In the genomic region with DNA sequence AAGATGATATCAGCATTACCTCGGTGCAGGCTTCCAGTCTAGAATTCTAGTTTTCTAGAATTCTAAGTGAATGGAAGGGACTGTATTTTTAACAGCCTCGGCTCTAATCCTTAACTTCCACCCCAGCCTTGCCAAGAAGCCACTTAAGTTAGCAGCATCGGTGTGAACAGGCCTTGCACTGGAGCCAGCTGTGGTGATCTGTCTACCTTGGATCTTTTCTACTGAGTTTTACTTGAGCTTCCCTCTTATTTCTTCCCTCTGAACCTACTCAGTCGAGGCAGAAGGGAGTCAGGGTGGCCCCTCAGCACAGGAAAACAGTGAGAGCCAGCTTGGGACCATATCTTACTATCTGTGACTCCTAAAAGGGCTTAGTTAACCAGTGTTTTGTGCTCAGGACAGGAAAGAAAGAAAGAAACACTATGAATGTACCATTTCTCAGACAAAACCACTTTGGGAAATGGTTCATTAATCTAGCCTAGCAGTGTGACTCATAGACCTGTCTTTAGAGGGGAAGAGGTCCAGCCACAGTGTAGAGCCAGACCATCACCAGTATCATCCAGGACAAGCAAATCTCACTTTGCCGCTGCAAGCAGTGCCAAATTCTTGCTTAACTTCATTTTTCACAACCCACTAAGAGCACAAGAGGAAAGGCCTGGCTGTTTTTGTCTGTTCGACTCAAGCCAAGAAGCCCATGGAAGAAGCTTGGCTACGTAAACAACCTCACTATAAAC, we compare ENCODE assay signal across 11 mouse cellular contexts.
DNase-seq lines count a peak whose midpoint lies in the region; ATAC-seq and TF ChIP-seq lines count a peak whose summit lies in the region.
"Had no signal": no experiment of that assay in that cellular context is flagged by ENCODE, and none has a peak within 500 bp of the region (broad histone marks: within the 10 kb centered on the region; RNA-seq: fewer than 3 reads in every experiment).

No protein-coding gene starts in this region.

- no peaks in the 10 kb centered on the region for H3K27me3 ChIP-seq in liver, adult 2 months (ENCODE audit: control insufficient read depth, insufficient read depth, low read length)
- H3K27me3 ChIP-seq in liver, embryonic 11.5 days (replicated peaks; ENCODE audit: control insufficient read depth, insufficient read depth, low read length): no peaks in the 10 kb centered on the region
- H3K27me3 ChIP-seq in stomach, embryonic 16.5 days (ENCODE audit: control insufficient read depth, insufficient read depth, low read length): no peaks in the 10 kb centered on the region
- H3K27me3 ChIP-seq: hindbrain, embryonic 13.5 days; neural tube, embryonic 12.5 days had no signal

- no peak overlapping the region for H3K27ac ChIP-seq in liver, adult 2 months (replicated peaks; ENCODE audit: insufficient read depth, low read depth, low read length)
- no peak overlapping the region for H3K27ac ChIP-seq in liver, embryonic 11.5 days (ENCODE audit: low read depth, low read length)
- H3K27ac ChIP-seq in stomach, embryonic 16.5 days (ENCODE audit: low read length): peak overlapping the region; percentile 83; the same call in 1 of the 2 replicates
- H3K27ac ChIP-seq: hindbrain, embryonic 13.5 days; neural tube, embryonic 12.5 days had no signal

- 65% methylated on average over 7 of the region's 7 CpGs for WGBS in liver, adult 2 months
- WGBS in liver, embryonic 11.5 days: 66% methylated on average over 7 of the region's 7 CpGs
- 49% methylated on average over 7 of the region's 7 CpGs for WGBS in stomach, embryonic 16.5 days

- H3K4me3 ChIP-seq in liver, adult 2 months (ENCODE audit: insufficient read depth, low read depth, low read length): no peak overlapping the region
- H3K4me3 ChIP-seq in liver, embryonic 11.5 days (ENCODE audit: low read depth, low read length): no peak overlapping the region
- H3K4me3 ChIP-seq in stomach, embryonic 16.5 days (replicated peaks; ENCODE audit: low read length): no peak overlapping the region
- H3K4me3 ChIP-seq: hindbrain, embryonic 13.5 days; neural tube, embryonic 12.5 days had no signal

- intact Hi-C loops in heart, postnatal 25 days (cut with DNase I): no loop called here

- peaks cover 7% of the 10 kb centered on the region; the same call in 1 of the 2 replicates for H3K79me2 ChIP-seq in liver, adult 2 months (ENCODE audit: control insufficient read depth, insufficient read depth, low read length)

- no peak for TF ChIP-seq CTCF in liver, adult 2 months (IDR thresholded peaks at IDR 0.05; ENCODE audit: low read depth, low read length)

- H3K4me1 ChIP-seq in liver, adult 2 months (ENCODE audit: control insufficient read depth, insufficient read depth, low read length): no peaks in the 10 kb centered on the region; the same call in none of the 2 replicates
- no peaks in the 10 kb centered on the region for H3K4me1 ChIP-seq in liver, embryonic 11.5 days (replicated peaks; ENCODE audit: control insufficient read depth, insufficient read depth, low read length)
- peaks cover 3% of the 10 kb centered on the region for H3K4me1 ChIP-seq in stomach, embryonic 16.5 days (ENCODE audit: control insufficient read depth, insufficient read depth, low read length)
- H3K4me1 ChIP-seq: neural tube, embryonic 12.5 days had no signal

- no peaks in the 10 kb centered on the region for H3K36me3 ChIP-seq in liver, adult 2 months (ENCODE audit: control insufficient read depth, insufficient read depth, low read length)
- no peaks in the 10 kb centered on the region for H3K36me3 ChIP-seq in liver, embryonic 11.5 days (ENCODE audit: control insufficient read depth, insufficient read depth, low read length)
- H3K36me3 ChIP-seq in stomach, embryonic 16.5 days (ENCODE audit: control insufficient read depth, insufficient read depth, low read length): no peaks in the 10 kb centered on the region
- H3K36me3 ChIP-seq: hindbrain, embryonic 13.5 days; neural tube, embryonic 12.5 days had no signal

- no peak for TF ChIP-seq POLR2A in liver, adult 2 months (IDR thresholded peaks at IDR 0.05; ENCODE audit: extremely low read depth, insufficient read depth, low read length)

- peak; percentile 62 for DNase-seq in adrenal gland, adult 2 months
- no peak for DNase-seq in adrenal gland, postnatal 4 days (ENCODE audit: low spot score in 2 of 2)
- DNase-seq in liver, adult 2 months (ENCODE audit: extremely low read depth, low read depth, low spot score): peak; percentile 30
- DNase-seq in liver, embryonic 11.5 days (ENCODE audit: low spot score): no peak
- DNase-seq in heart, postnatal 25 days (ENCODE audit: low spot score): peak; percentile 44
- no peak for DNase-seq in thymus, postnatal 14 days
- DNase-seq in frontal cortex, postnatal 36 days (ENCODE audit: low spot score in 2 of 2): no peak
- DNase-seq: cerebellum, postnatal 36 days had no signal

- no peak overlapping the region for H3K4me2 ChIP-seq in liver, embryonic 11.5 days
- no peak overlapping the region for H3K4me2 ChIP-seq in stomach, embryonic 16.5 days (ENCODE audit: low read depth, low read length)
- H3K4me2 ChIP-seq: hindbrain, embryonic 13.5 days; neural tube, embryonic 12.5 days had no signal

- no peaks in the 10 kb centered on the region for H3K9me3 ChIP-seq in liver, embryonic 11.5 days (ENCODE audit: control insufficient read depth, low read length)
- no peaks in the 10 kb centered on the region for H3K9me3 ChIP-seq in stomach, embryonic 16.5 days (replicated peaks; ENCODE audit: control insufficient read depth, low read length)
- H3K9me3 ChIP-seq: hindbrain, embryonic 13.5 days; neural tube, embryonic 12.5 days had no signal

- H3K9ac ChIP-seq in liver, adult 2 months (ENCODE audit: low read depth, low read length): no peak overlapping the region
- no peak overlapping the region for H3K9ac ChIP-seq in liver, embryonic 11.5 days (ENCODE audit: low read depth, low read length)
- H3K9ac ChIP-seq in stomach, embryonic 16.5 days (ENCODE audit: low read length): no peak overlapping the region
- H3K9ac ChIP-seq: hindbrain, embryonic 13.5 days; neural tube, embryonic 12.5 days had no signal

- no peak for ATAC-seq in liver, embryonic 11.5 days (replicated peaks; ENCODE audit: low FRiP score)
- ATAC-seq in stomach, embryonic 16.5 days (ENCODE audit: insufficient read depth, low FRiP score): peak; percentile 87

Comparison
In these comparisons a context has a peak if more than half of its experiments do, and no peak if none do; other contexts are left out.
1. DNase-seq: peak in adrenal gland, adult 2 months (single experiment), liver, adult 2 months (single experiment) and heart, postnatal 25 days (single experiment); none in adrenal gland, postnatal 4 days (0 of 2), liver, embryonic 11.5 days (single experiment), thymus, postnatal 14 days (single experiment) and frontal cortex, postnatal 36 days (0 of 2).